Mouse (Mus musculus) midbrain, embryonic 14.5 days (tissue): ENCODE measurements at regions not wholly inside any gene's neighbourhood (a gene's known extent, or its start where the extent isn't known, plus 50 kb on each side); places are given as distances from the start of the nearest gene placed in this dataset.

ENCODE experiments used
- ATAC-seq: fragments of 200-750 bp; cut with Nextera tagmentation; 2 replicates; pipeline ENCODE4 v1.8.0; 2017; ENCODE audit warnings: moderate number of reproducible peaks, moderate library complexity; ENCODE audit not compliant: low FRiP score, low TSS enrichment
- DNase-seq: peaks from one replicate; pipeline ENCODE4 v3.0.0-alpha.2; 2015
- H3K27ac ChIP-seq: fragments of 300-500 bp; sonication (generic); replicated peaks from 2 replicates; pipeline ENCODE4 v1.5.1; 2014; ENCODE audit warnings: mild to moderate bottlenecking, low read depth, low read length, moderate library complexity
- H3K27me3 ChIP-seq: fragments of 300-500 bp; sonication (generic); 2 replicates; pipeline ENCODE4 v1.6.1; 2014; ENCODE audit warnings: low read length, control low read depth, mixed read lengths; ENCODE audit not compliant: control insufficient read depth, insufficient read depth
- H3K36me3 ChIP-seq: fragments of 300-500 bp; sonication (generic); 2 replicates; pipeline ENCODE4 v1.6.1; 2014; ENCODE audit warnings: low read length, control low read depth; ENCODE audit not compliant: control insufficient read depth, insufficient read depth
- H3K4me1 ChIP-seq: fragments of 300-500 bp; sonication (generic); 2 replicates; pipeline ENCODE4 v1.6.1; 2014; ENCODE audit warnings: mild to moderate bottlenecking, antibody characterized with exemption, low read length, control low read depth; ENCODE audit not compliant: control insufficient read depth, insufficient read depth
- H3K4me2 ChIP-seq: fragments of 300-500 bp; sonication (generic); 2 replicates; pipeline ENCODE4 v1.6.1; 2014; ENCODE audit warnings: mild to moderate bottlenecking, low read length, moderate library complexity
- H3K4me3 ChIP-seq: fragments of 300-500 bp; sonication (generic); replicated peaks from 2 replicates; pipeline ENCODE4 v1.5.1; 2014; ENCODE audit warnings: low read depth, low read length
- H3K9ac ChIP-seq: fragments of 300-500 bp; sonication (generic); replicated peaks from 2 replicates; pipeline ENCODE4 v1.6.1; 2014; ENCODE audit warnings: mild to moderate bottlenecking, low read length, moderate library complexity
- H3K9me3 ChIP-seq: fragments of 300-500 bp; sonication (generic); 2 replicates; pipeline ENCODE4 v1.6.1; 2016; ENCODE audit warnings: low read length, control low read depth, mixed read lengths; ENCODE audit not compliant: control insufficient read depth
- WGBS: fragments of 180-500 bp; shearing (Covaris S2); extraction: QIAGEN DNeasy Blood & Tissue Kit; methylation state at CpG from one replicate; pipeline ENCODE4 v1.1.7; 2014; 5-methylcytosine and 5-hydroxymethylcytosine counted together

- H3K36me3 ChIP-seq = no peaks in the 10 kb centered on the region
- H3K27me3 ChIP-seq = no peaks in the 10 kb centered on the region
- no peaks in the 10 kb centered on the region for H3K9me3 ChIP-seq
- no peaks in the 10 kb centered on the region for H3K4me1 ChIP-seq
- H3K4me3 ChIP-seq = no peak overlapping the region
- no peak overlapping the region for H3K27ac ChIP-seq
- DNase-seq (no peak), ATAC-seq (no peak)
- 92% methylated on average over 5 of the region's 5 CpGs for WGBS
- no peak overlapping the region for H3K4me2 ChIP-seq
- H3K9ac ChIP-seq = no peak overlapping the region
These were observed 83.1 kb upstream of the Arid2 start for GRCm38 (mm10) chr15:96204187-96204586.

GRCm38 (mm10) chr15:96204623-96205022, 82.7 kb upstream of the Arid2 start:
- DNase-seq (no peak), ATAC-seq (no peak)
- Histone ChIP-seq H3K36me3 (no peaks in the 10 kb centered on the region), H3K9ac (no peak overlapping the region), H3K4me1 (no peaks in the 10 kb centered on the region), H3K4me2 (no peak overlapping the region), H3K27ac (no peak overlapping the region), H3K4me3 (no peak overlapping the region), H3K9me3 (no peaks in the 10 kb centered on the region), H3K27me3 (no peaks in the 10 kb centered on the region)
- 92% methylated on average over 5 of the region's 5 CpGs for WGBS

GRCm38 (mm10) chr15:96210721-96211400, 76.5 kb upstream of the Arid2 start:
- Histone ChIP-seq H3K9ac (no peak overlapping the region), H3K4me1 (no peaks in the 10 kb centered on the region), H3K36me3 (no peaks in the 10 kb centered on the region), H3K9me3 (no peaks in the 10 kb centered on the region), H3K27me3 (no peaks in the 10 kb centered on the region), H3K27ac (no peak overlapping the region), H3K4me2 (no peak overlapping the region), H3K4me3 (no peak overlapping the region)
- DNase-seq = no peak
- 82% methylated on average over 11 of the region's 11 CpGs for WGBS
- ATAC-seq = no peak

- Histone ChIP-seq H3K4me1 (no peaks in the 10 kb centered on the region), H3K9me3 (no peaks in the 10 kb centered on the region), H3K36me3 (no peaks in the 10 kb centered on the region), H3K27ac (no peak overlapping the region), H3K9ac (no peak overlapping the region), H3K4me3 (no peak overlapping the region), H3K27me3 (no peaks in the 10 kb centered on the region), H3K4me2 (no peak overlapping the region)
- ATAC-seq = no peak
- 75% methylated on average over 24 of the region's 24 CpGs for WGBS
- DNase-seq = no peak
These were observed 73.6 kb upstream of the Arid2 start for GRCm38 (mm10) chr15:96213541-96214312.

GRCm38 (mm10) chr15:96217896-96218295, 69.4 kb upstream of the Arid2 start:
- no peaks in the 10 kb centered on the region for H3K9me3 ChIP-seq
- H3K27ac ChIP-seq = no peak overlapping the region
- H3K4me1 ChIP-seq = no peaks in the 10 kb centered on the region
- H3K36me3 ChIP-seq = no peaks in the 10 kb centered on the region
- H3K4me2 ChIP-seq = no peak overlapping the region
- no peaks in the 10 kb centered on the region for H3K27me3 ChIP-seq
- WGBS = 96% methylated on average over 15 of the region's 15 CpGs
- ATAC-seq (no peak), DNase-seq (no peak)
- H3K9ac ChIP-seq = no peak overlapping the region
- no peak overlapping the region for H3K4me3 ChIP-seq

GRCm38 (mm10) chr15:96219746-96220145, 67.6 kb upstream of the Arid2 start:
- H3K9me3 ChIP-seq = no peaks in the 10 kb centered on the region
- WGBS = 93% methylated on average over 7 of the region's 7 CpGs

GRCm38 (mm10) chr15:96231969-96232368, 55.3 kb upstream of the Arid2 start:
- ATAC-seq (no peak), DNase-seq (no peak)
- Histone ChIP-seq H3K27me3 (no peaks in the 10 kb centered on the region), H3K36me3 (no peaks in the 10 kb centered on the region), H3K4me1 (no peaks in the 10 kb centered on the region), H3K27ac (no peak overlapping the region), H3K9ac (no peak overlapping the region), H3K4me3 (no peak overlapping the region), H3K4me2 (no peak overlapping the region), H3K9me3 (no peaks in the 10 kb centered on the region)
- WGBS = 94% methylated on average over 3 of the region's 3 CpGs

More at GRCm38 (mm10) chr15:96219746-96220145, 67.6 kb upstream of the Arid2 start:
- Histone ChIP-seq H3K4me2 (no peak overlapping the region), H3K4me1 (no peaks in the 10 kb centered on the region), H3K36me3 (no peaks in the 10 kb centered on the region), H3K4me3 (no peak overlapping the region), H3K9ac (no peak overlapping the region), H3K27ac (no peak overlapping the region), H3K27me3 (no peaks in the 10 kb centered on the region)
- DNase-seq (no peak), ATAC-seq (no peak)

GRCm38 (mm10) chr15:96233113-96233512, 54.2 kb upstream of the Arid2 start:
- Histone ChIP-seq H3K27ac (peak overlapping the region; percentile 14; the same call in 1 of the 2 replicates), H3K4me1 (no peaks in the 10 kb centered on the region), H3K27me3 (no peaks in the 10 kb centered on the region), H3K4me2 (no peak overlapping the region), H3K4me3 (no peak overlapping the region), H3K9me3 (no peaks in the 10 kb centered on the region), H3K36me3 (no peaks in the 10 kb centered on the region), H3K9ac (no peak overlapping the region)
- peak; percentile 18 for DNase-seq
- no peak for ATAC-seq

- Histone ChIP-seq H3K4me2 (no peak overlapping the region), H3K4me3 (no peak overlapping the region), H3K4me1 (no peaks in the 10 kb centered on the region), H3K9ac (no peak overlapping the region), H3K27me3 (no peaks in the 10 kb centered on the region), H3K27ac (no peak overlapping the region), H3K36me3 (no peaks in the 10 kb centered on the region), H3K9me3 (no peaks in the 10 kb centered on the region)
- WGBS = 65% methylated on average over 8 of the region's 8 CpGs
- ATAC-seq (no peak), DNase-seq (peak; percentile 34)
These were observed 52.5 kb upstream of the Arid2 start for GRCm38 (mm10) chr15:96234783-96235182.
